Mouse (Mus musculus) layer of hippocampus, postnatal 10 days (tissue): ENCODE measurements at regions not wholly inside any gene's neighbourhood (a gene's known extent, or its start where the extent isn't known, plus 50 kb on each side); places are given as distances from the start of the nearest gene placed in this dataset.

Experiments used
- DNase-seq, 2 experiments: peaks; one replicate each; pipeline ENCODE4 v3.0.0; 2021; ENCODE audit warnings: low spot score in 2 of 2

DNA sequence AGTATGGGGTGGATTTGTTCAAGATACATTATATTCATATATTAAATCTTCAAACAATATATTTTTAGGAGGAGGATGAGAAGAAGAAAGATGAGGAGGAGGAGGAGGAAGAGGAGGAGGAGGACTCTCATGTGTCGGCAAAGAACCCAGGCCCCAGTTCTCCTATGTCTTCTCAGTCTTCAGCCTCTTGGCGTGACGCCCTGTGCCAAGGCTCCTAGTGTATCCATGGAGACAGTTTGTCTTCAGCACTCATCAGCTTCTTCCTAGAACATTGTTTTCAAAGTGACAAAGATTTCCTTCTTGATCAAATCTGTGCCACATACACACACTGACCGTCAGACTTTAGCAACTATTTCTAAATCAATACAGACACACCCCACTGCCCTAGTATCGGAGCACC is 156.4 kb upstream of the Tox3 start:
- no peak for DNase-seq

DNA sequence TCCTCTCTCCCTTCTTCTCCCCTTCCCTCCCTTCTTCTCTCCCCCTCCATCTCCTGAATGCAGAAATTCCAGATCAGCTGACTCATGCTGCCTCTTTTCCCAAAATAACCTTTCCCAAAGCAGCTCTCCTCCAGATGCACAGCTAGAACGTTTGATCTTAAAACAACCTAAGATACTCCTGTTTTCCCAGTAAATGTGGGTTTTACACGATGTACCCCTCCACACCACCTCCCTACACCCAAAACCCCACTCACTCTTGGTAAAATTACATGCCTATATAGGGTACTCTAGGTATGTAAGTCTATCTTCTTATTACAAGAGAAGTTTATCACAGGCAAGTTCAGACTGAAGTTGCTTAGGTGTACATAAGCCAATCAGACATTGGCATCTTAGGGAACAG is 155.2 kb upstream of the Tox3 start:
- no peak for DNase-seq

DNA sequence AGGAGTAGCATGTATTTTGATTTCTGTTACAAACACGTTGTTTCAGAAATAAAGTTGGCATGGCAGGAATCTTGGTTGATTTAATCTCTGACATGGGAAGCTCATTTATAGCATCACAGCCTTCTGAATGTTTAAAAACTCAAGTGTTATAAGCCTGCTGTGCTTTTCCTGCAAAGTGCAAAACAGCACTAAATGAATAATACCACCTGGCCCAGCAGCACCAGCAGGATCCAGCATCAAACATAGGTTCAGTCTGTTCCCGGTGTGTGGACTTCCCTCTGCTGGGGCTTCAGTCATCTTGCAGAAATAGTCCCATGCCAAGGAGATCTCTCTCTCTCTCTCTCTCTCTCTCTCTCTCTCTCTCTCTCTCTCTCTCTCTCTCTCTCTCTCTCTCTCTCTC is 154.7 kb upstream of the Tox3 start:
- no peak for DNase-seq

DNA sequence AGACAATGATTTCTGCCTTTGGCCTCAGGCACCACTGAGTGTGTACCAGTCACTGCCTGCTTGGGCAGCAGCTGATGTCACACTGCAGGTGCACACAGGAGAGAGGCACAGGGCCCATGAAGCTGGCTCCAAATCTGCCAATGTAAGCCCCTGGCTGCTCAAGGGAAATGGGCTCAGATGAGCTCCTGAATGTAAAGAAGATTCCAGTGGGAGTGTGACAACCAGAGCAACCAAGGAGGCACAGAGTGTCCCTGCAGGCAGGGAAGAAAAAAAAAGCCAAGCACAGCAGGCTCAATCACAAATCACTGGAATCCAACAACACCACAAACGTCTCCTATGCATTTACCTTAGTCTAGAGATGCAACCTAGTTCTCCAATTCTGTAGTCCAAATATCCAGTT is 151.2 kb upstream of the Tox3 start:
- no peak for DNase-seq

DNA sequence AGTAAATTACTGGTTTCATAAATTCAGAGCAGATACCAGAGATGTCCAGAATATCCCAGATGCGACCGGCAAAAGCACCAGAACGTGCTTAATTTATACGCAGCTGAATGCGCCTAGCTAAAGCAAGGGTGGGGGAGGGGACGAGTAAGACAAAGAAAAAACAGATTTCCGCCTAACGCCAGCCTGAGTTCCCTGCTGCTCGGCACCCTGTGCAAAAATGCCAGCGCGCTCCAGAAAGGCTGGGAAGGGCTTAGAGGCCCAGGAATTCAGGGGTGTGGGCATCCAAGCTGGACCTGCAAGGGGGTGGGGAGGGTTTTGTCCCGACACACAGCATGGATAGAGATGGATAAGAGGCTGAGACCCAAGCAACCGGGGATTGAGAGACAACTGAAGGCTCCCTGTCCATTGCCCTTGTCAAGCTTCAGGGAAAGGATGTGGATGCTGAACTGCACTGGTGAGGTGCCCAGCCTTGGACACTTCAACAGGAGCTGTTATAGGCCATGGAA is 148.6 kb upstream of the Tox3 start:
- DNase-seq, result peak; percentile 62 to 70

DNA sequence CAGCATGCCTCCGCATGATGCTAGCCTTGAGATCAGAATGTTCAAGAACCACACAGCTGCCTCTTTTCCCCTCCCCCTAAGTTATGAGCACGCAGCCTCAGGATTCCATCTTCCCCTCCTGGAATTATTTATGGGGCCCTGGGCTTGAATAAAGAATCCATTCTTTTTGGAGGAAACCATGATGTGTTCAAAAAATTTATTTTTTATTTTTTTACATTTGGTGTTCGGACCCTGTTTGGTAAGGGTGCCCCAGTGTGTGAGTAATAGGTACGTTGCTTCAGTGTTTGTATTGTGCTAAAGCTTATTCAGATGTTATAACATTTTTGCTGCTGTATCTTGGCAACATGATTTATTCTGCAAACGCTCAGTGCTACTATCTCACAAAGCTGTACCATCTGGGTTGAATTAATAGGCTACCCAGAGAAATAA is 147.8 kb upstream of the Tox3 start:
- no peak for DNase-seq

DNA sequence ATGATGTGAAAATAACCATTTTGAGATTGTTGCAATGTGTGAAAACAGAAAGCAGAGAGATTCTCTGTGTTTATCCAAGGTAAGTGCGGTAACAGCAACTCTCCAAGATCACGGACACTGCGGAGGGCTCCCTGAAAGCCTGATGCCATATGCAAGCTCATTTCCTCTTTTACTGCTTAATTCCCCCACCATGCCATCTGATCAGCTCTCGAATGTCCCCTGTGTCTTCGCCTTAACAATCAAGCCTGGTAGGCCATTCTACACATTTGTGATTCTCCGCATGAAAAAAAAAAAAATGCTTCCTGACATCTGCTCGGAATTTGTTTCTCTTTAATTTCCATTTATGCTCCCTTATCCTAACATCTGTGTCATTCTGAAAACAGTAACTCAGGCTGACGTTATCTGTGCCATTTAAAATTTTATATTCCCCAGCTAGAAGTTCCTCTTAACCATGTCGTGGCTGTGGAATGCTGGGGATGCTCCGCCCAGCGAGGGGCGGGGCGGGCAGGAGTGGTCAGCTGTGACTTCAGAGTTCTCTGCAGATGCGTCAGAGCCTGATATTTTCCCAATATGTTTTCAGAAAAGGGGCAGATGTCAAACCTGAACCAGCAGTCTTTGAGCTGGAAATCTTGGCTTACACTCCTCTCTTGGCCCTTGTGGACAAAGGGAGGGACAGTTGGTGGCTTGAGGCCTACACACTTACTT is 144.5 kb upstream of the Tox3 start:
- DNase-seq, result no peak

DNA sequence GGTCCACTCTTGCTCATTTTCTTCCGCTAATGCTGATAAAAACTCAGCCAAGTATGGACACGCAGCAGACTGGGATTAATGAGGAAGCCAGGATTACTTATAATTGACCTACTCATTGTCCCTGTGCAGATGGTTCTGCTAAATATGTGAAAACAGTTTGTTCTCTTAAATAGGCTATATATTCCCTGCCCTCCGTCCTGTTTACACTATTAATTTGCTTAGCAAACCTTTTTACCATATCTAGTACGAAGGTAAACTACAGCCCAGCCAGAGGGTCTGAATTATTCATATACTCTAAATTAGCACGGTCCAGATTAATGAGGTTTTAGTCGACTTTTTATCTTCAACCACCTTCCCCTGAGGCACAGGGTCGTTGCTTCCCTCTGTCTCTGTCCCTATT is 143.5 kb upstream of the Tox3 start:
- DNase-seq, result no peak

DNA sequence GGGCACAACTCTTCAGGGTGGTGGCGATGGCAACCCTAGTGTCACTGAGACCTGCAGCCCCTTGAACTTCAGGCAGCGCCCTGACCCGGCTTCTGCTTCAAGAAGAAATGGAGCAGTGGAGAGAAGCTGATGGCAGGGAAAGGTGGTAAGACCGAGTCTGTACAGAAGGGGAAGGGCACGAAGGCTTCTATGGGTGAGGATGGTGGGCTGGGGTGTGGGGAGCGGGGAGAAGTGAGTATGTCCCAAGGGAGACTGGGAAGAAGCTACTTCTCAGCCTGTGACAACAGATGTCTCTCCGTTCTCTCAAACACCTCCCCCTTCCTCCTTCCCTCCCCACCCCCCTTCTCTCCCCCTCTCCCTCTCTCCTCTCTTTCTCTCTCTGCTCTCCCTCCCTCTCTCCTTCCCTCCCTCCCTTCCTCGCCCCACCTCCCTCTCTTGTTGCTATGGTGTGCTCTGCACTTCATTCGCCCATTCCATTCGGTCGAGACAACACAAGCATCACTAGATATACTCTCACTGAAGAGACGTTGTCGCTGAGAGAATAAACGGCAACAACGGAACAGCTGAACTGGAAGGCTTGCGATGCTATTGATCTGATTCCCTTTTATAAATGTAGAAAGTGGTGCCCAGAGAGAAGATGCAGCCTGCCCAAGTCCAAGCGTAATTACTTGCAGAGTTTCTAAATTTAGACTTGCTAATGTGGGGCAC is 142.7 kb upstream of the Tox3 start:
- DNase-seq, result no peak

DNA sequence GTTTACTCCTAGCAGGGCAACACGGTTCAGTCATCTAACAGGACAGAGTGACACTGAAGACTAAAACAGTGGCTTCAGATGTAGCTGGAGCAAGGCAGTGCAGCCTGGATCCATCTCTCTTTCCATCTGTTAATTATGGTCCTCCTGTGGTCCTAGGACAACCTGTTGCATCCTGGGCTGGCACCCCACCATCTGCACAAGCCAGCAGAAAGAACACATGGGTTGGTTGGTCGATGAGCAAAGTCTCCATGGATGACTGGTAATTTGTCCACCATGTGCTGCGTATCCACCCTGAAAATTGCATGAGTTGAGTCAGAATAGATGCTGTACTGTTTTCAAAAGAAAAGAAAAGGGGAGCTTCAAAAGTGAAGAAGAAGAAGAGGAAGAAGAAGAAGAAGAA is 138.4 kb upstream of the Tox3 start:
- DNase-seq, result no peak

DNA sequence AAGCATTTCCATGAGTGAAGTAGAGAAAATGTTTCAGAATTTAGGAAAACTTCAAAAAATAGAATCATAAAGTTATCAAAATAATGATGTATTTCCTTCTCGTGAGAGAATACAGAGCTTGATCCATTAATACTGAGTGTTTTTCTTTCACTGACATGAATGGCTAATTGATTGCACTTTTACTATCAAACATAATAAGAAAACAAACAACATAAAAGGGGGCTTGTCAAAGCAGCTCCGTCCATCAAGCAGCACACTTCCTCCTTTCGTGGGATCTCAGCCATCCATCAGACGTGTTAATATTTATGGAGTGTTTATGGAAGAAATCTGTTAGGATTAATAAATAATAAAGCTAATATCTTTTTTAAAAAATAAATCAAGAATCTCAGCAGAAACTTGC is 130.0 kb upstream of the Tox3 start:
- DNase-seq, result no peak

DNA sequence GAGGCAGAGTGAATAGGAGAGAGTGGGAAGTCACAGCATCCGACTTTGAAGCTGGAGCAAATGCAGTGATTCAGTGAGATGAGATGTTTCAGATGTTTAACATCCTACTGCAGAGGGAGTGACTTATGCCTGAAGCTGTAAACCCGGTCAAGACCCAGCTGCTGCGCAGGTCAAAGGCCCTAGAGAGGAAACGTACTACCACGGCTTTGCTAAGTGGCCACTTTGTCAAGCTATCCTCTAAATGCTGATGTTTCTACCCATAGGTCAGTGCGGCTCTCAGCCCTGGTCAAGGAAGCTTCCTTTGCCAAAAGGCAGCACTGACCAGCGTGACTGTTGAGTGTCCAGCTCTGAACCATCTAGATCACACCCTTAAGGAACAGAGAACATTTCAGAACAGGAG is 125.9 kb upstream of the Tox3 start:
- DNase-seq, result no peak

DNA sequence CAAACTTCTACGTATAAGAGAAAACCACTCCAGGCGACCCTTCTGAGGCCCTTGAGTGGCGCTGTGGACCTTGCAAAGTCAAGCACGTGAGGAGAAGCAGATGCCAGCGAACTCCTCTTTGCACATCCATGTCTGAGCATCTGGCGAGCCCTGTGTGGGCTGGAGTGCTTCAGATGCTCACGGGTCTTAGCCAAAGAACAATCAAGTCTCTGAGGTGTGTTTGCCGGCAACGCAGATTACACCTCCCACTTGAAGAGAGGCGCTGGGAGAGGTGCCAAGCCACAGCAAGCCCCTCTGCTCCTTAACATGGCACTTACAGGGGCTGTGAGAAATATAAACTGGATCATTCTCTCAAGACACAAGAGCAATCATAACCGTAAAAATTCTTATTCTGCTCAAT is 122.7 kb upstream of the Tox3 start:
- DNase-seq, result no peak

DNA sequence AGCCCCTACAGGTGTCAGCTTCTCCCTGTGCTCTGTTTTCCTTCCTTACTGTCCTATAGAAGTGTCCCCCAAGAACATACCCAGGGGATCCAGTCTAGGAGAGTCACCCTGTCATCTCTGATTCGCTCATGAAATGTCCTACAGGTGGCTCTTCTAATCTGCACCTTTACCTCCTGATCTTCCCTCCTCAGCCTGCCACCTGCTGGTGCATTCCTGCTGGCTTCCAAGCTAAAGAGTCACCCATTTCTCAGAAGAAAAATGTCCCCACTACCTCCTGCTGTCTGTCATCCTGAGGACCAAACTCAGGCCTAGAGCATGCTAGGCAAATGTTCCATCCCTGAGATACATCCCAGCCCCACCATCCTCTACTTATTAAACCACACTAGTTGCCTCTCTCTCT is 115.6 kb upstream of the Tox3 start:
- no peak for DNase-seq

DNA sequence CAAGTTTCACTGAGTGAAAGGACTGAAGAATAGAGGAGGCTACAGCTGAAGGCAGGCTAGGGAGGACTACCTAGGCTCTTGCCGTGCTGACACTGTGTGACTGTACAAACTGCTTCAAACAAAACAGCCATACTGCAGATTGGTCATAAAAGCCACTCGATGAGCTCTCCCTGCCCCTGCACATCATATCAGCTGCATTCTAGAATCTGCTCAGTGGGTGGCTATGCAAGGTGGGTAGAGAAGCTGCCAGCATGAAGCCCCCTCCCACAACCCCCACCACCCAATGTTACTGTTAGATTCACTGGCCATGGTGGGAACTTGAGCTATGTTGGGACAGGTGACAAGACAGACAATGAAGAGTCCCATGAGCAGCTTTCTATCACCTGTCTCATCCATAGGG is 107.2 kb upstream of the Tox3 start:
- no peak for DNase-seq

DNA sequence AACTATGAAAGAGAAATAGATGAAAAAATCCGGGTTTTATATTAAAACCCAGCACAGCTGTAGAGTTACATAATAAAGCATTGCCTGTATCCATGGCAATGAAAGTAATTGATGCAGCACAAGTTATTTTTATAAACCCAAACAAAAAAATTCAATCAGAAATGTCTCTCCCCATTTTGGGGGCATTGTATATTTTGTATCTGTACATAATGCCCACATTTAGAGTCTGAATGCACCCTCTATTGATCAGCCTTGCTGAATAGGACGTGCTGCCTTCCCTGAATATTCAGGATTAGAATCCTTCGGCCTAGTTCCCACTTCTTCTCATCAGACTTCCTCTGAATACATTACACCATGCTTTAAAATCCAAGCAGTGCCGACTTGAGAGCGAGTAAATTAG is 106.0 kb upstream of the Tox3 start:
- no peak for DNase-seq

DNA sequence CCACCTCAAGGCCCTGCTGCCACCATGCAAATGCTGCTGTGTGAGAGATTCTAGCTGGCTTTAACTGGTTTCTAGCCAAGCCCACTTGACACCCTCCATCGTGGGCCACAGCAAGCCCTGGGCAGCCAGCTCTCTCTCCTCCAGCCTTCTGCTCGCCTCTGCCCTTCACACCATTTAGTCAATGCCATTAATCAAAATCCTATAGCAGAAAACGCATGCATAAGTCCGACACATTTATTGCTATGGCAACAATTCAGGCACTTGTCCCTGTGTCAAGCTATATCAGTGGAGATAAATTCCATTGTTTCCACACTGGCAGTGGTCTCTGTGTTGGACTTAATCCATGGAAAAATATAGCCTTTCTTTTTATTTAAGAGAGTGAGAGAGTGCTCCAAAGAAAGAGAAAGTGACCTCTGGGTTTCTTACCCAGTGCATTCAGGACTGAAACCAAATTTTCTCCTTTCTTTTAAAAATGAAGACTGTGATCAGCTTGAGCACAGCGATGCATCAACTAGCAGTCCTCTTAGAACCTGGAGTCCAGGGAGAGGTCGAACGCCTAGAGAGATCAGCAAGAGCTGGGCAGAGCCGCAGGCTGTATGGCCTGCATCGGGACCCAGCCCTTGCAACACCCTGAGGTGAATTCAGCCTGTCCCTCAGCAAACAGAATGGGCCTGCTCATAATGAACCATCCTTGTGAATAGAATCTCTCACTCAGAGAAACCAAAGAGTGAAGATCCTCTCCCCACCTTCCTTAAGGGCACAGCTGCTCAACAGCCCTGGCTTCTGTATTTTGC is 93.1 kb upstream of the Tox3 start:
- no peak for DNase-seq

DNA sequence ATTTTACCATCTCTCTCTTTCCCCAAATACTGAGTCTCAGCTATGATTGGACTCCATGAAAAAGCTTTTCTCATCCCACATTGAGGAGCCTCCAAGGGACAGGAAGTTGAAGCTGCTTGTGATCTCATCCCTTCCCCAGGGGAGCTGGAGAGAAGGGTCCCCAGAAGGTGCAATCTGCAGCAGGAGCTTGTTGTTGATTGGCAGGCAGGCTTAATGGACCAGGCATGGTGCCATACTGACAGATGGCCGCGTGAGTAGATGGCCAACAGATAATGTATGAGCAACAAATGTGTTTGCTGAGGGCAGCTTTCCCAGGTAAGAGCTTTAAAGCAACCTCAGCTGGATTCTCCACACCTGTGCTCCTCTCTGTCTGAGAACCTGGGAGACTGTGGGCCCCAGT is 65.9 kb upstream of the Tox3 start:
- peak in 1 of 2 experiments; percentile 23 for DNase-seq
